Mouse (Mus musculus) left cerebral cortex, postnatal 10 days (tissue): ENCODE data around the gene Fgr. TPM values are rescaled to one million over a fixed set of nuclear protein-coding genes. Genes with fewer than 3 reads are reported as not detected.

ENCODE experiments used
- DNase-seq, 2 experiments: peaks; one replicate each; pipeline ENCODE4 v3.0.0; 2021 to 2022; ENCODE audit warnings: low spot score in 2 of 2, mixed read lengths in 1 of 2; ENCODE audit errors: extremely low spot score in 1 of 2
- intact Hi-C: fragments of 180-260 bp; cut with DNase I; formaldehyde crosslinking; loops from one replicate; pipeline ENCODE4 v1.15.1; 2025
- total RNA-seq, 2 experiments: library from RNA; stranded (reverse); gene quantifications; 2 replicates each; pipeline ENCODE4 v1.2.3; 2021

Gene Fgr
- total RNA-seq, 2 experiments from 2014 or later: 0.47 TPM; not detected in 1

DNA sequence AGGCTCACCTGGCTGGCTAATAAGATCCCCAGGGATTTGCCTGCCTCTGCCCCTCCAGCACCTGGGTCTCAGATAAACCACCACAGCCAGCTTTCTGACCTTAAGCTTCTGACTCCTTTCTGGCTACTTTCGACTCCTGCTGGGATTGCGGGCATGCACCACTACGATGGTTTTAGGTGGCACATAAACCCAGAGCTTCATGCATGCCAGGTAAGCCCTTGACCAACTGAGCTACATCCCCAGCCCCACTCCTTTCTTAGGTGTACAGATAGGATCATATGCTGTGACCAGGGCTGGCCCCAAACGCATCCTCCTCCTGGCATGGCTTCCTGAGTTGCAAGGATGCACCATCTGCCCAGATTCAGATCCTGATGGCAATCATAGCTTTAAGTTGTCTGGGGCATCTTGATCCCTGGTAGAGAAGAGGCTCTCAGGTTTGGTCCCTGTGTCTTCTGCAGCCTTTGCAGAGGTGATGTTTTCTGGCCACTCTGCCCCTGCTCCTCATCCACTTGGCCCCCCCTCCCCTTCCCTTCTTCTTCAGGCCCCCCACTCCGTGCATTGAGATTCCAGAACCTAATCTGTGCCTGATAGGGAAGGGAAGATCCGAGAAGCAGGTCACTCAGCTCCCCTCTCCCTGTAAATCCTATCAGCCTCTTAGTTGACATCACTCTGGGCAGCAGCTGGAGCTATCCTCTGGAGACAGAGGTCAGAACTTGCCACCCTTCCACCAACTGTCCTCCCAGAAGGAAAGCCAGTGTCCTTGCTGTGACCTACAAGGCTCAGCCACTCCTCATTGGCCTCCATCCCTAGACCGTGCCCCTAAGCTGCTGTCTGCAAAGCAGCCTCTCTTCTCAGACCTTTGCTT is 19.1 kb upstream of the Fgr start:
- intact Hi-C loops: loop anchor here (10.0 kb wide), 2 partner anchors 500 to 900 kb away; no protein-coding TSS in a partner anchor
- no peak for DNase-seq

GRCm38 (mm10) chr4:132955395-132955791 is 18.5 kb upstream of the Fgr start:
- intact Hi-C loops: loop anchor here (10.0 kb wide), 2 partner anchors 499 to 899 kb away; no protein-coding TSS in a partner anchor
- no peak for DNase-seq

GRCm38 (mm10) chr4:132958741-132959678 is 14.9 kb upstream of the Fgr start:
- intact Hi-C loops: loop anchor here (10.0 kb wide), 2 partner anchors 496 to 896 kb away; no protein-coding TSS in a partner anchor
- peak in 1 of 2 experiments; percentile 81 for DNase-seq

DNA sequence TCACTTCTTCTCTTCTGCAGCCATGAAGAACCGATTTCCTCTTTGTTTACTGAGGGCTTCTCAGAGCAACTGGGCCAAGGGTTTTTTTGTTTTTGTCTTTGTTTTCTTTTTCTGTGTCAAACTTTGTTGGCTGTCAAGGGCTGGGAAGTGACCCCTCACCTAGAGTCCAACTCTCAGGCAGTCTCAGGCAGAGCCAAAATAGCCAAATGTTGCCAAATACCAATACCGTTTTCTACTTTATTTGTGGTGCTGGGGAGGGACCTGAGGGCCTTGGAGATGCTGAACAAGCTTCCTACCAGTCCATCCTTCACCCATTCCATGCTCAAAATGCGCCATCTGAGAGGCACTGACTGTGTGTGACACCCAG is 14.2 kb upstream of the Fgr start:
- DNase-seq: no peak
- intact Hi-C loops: loop anchor here (10.0 kb wide), 2 partner anchors 495 to 895 kb away; no protein-coding TSS in a partner anchor

GRCm38 (mm10) chr4:132960313-132960712 is 13.6 kb upstream of the Fgr start:
- no peak for DNase-seq
- intact Hi-C loops: no loop called here

DNA sequence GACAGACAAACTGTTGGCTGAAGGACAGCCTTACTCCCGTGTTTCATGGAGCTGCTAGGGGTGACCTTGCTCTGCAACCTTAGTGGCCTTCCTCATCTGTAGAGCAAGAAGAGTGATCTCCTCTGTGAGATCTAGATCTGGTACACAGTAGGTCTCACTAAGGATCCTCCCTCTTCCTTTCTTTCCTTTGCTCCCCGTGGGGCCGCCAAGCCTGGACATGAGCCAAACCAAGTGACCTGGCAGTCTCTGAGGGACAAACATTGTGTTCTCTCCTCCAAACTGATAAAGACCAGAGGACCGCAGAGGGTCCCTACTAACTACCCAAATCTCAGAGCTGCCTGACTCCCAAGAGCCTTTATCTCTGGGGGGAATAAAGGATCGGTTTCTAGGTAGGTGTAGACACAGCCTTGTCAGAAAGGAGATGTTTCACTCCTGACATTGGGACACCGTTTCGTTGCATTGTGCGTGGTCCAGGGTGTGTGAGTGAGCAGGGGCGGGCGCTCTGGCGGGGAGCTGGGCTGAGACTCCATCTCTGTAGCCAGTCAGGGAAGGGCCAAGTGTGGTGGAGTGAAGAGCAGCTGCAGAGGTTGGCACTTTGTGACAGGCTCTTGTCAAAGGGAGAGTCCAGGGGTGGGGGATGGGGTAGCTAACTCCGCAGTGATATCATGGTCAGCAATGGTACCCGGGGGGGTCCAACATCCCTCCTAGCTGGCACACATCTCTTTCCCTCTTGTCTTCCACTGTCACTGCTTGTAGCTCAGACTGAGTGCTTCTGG is 12.8 kb upstream of the Fgr start:
- no peak for DNase-seq
- intact Hi-C loops: no loop called here

DNA sequence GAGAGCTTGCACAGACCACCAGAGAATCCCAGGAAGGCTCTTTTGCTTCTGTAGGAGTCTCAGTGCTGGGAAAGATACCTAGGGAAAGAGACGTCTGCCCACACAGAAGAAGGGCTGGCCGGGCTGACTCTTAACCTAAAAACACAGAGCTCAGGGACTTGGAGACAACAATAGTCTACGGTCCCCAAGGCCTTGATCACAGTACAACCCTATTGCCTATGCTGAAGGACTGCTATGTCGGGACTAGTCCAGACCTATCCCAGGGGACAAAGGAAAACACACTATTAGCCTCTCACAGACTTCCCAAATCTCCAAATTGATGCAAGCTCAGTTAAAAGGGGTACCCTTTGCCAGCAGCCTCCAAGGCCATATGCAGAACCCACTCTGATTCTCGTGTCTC is 12.0 kb upstream of the Fgr start:
- intact Hi-C loops: no loop called here

DNA sequence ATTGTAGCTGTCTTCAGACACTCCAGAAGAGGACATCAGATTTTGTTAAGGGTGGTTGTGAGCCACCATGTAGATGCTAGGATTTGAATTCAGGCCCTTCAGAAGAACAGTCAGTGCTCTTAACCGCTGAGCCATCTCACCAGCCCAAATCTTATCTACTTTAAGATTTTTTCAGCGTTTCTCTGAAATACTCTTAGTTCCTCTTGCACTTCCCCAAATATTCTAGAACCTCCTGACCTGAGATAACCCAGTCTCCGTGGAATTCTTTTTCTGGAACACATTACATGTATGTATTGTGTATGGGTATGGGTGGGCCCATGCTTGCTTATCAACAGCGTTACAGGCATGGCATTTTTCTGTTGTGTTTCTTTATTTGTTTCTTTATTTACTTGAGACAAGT is 11.3 kb upstream of the Fgr start:
- intact Hi-C loops: no loop called here
- DNase-seq: no peak

More for the DNA sequence above, 12.0 kb upstream of the Fgr start:
- no peak for DNase-seq

- DNase-seq: no peak
- intact Hi-C loops: no loop called here
Observed at GRCm38 (mm10) chr4:132963436-132963835, 10.5 kb upstream of the Fgr start.

- no peak for DNase-seq
- intact Hi-C loops: no loop called here
Observed at GRCm38 (mm10) chr4:132964064-132964463, 9.8 kb upstream of the Fgr start.

- intact Hi-C loops: no loop called here
- no peak for DNase-seq
Observed at GRCm38 (mm10) chr4:132964473-132964872, 9.4 kb upstream of the Fgr start.

DNA sequence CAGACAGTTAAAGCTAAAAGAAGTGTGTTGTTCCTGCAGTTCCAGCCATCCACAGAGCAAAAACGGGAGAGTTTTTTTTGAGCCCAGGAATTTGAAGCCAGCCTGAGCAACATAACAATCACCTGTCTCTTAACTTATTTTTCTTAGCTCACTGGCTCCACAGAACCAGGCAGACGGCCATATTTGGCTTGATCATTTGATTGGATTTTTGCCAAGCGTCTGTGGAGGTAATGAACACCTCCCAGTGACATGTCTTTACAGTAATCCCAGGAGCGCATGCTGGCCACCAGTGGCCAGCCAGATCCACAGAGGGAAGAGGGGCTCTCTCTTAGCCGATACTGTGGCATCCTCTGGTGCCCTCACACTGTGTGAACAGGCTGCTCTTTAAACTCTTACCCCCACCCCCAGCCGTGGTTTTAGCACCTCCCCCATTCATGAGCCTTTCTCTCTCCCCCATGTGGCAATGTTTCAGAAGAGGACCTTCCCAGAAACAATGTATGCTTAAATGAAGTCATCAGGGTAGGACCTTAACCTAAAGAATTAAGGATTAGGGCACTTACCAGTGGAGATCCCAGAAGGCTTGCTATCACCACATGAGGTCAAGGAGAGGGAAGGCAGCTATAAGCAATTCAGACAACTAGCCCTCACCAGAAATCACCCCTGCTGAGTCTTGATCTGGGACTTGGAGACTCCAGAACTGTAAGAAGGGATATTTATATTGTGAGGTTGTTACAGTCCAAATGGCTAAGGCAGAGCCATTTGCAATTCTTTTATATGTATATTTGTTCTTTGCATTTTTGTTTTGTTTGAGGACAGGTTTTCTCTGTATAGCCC is 5.6 kb upstream of the Fgr start:
- DNase-seq: no peak
- intact Hi-C loops: no loop called here

GRCm38 (mm10) chr4:132971601-132972000 is 2.3 kb upstream of the Fgr start:
- DNase-seq: no peak
- intact Hi-C loops: no loop called here

DNA sequence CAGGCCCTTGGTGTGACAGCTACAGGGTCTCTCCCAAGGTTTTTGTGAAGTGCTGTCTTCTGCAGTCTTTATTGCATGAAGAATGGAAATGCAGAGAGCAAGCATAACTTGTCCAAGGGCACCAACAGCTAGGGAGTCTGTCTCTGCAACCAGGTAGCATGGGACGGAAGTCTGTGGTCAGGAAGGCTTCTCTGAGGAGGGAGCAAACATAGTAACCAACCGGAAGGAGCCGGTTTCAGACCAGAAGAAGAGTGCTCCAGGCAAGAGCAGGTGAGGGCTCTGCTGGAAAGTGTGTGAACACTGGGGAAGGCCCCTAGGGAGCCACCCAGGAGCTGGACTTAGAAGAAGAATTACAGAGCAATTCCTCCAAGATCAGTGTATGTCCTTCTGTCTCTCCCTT is 1.8 kb upstream of the Fgr start:
- no peak for DNase-seq
- intact Hi-C loops: no loop called here

- intact Hi-C loops: no loop called here
- DNase-seq: no peak
Observed at GRCm38 (mm10) chr4:132972556-132972955, 1.3 kb upstream of the Fgr start.

GRCm38 (mm10) chr4:132973186-132973585 is 709 bp upstream of the Fgr start:
- intact Hi-C loops: no loop called here
- DNase-seq: no peak

- intact Hi-C loops: no loop called here
- DNase-seq: peak; percentile 53 to 87
Observed at GRCm38 (mm10) chr4:132974904-132975303, 1.0 kb downstream of the Fgr start.

DNA sequence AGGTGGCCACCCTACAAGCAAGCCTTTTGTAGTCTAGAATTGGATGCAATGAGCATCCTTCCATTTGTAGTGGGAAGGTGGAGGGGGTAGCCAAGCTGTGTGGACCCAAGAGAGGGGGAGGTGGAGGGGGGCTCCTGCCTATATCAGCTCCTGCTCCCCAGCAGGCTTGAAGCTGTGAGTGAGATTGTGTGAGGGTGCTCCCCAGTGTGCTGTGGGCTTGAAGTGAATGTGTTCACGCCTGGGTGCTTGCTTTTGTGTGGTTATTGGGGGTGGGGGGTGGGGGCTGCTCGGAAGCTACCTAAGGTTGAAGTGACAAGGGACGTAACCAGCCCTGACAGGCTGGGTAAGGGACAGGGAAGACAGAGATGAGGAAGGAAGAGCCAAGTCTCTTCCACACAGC is 1.9 kb downstream of the Fgr start:
- no peak for DNase-seq
- intact Hi-C loops: no loop called here
